7 mouse cellular contexts compared by ENCODE assay signal in genomic region chr15:81872262-81873136, GRCm38 (mm10). TPM values are rescaled to one million over a fixed set of nuclear protein-coding genes. Genes with fewer than 3 reads are reported as not detected.
A peak's percentile ranks its signal among the peaks of the same experiment; 100 is the strongest.
DNase-seq lines count a peak whose midpoint lies in the region; ATAC-seq lines count a peak whose summit lies in the region.

TSS of gene Aco2 (plus strand) at chr15:81872309.

- no peaks in the 10 kb centered on the region for H3K27me3 ChIP-seq in intestine, embryonic 15.5 days (replicated peaks)
- no peaks in the 10 kb centered on the region for H3K27me3 ChIP-seq in midbrain, embryonic 10.5 days (ENCODE audit: low read depth, poor library complexity, severe bottlenecking)

- peaks cover 4% of the 10 kb centered on the region; the same call in 1 of the 2 replicates for H3K4me1 ChIP-seq in intestine, embryonic 15.5 days (replicated peaks)
- peaks cover 27% of the 10 kb centered on the region for H3K4me1 ChIP-seq in midbrain, embryonic 10.5 days

- H3K4me3 ChIP-seq in intestine, embryonic 15.5 days (replicated peaks) = peak within 1 kb of the TSS; percentile 89
- H3K4me3 ChIP-seq in midbrain, embryonic 10.5 days = peak within 1 kb of the TSS; percentile 99

- H3K36me3 ChIP-seq in intestine, embryonic 15.5 days = peaks cover 25% of the 10 kb centered on the region
- H3K36me3 ChIP-seq in midbrain, embryonic 10.5 days = peaks cover 37% of the 10 kb centered on the region

- intact Hi-C loops in left cerebral cortex, postnatal 25 days (cut with DNase I) = loop anchor here (5.0 kb wide), 1 partner anchor 35 kb away; no protein-coding TSS in a partner anchor

- H3K4me2 ChIP-seq in intestine, embryonic 15.5 days (replicated peaks) = peak within 1 kb of the TSS; percentile 75

- WGBS in intestine, embryonic 15.5 days = under 1% methylated on average over 53 of the region's 53 CpGs
- under 1% methylated on average over 53 of the region's 53 CpGs for WGBS in midbrain, embryonic 10.5 days

- peak; percentile 98 to 99 for DNase-seq in adrenal gland, adult 18-20 months (ENCODE audit: low spot score in 2 of 2)
- DNase-seq in embryo, embryonic 11 days = peak; percentile 99
- peak; percentile 98 for DNase-seq in gastrocnemius, postnatal 25 days
- DNase-seq in left cerebral cortex, postnatal 25 days (ENCODE audit: low spot score in 2 of 2) = peak; percentile 100
- peak; percentile 96 for DNase-seq in midbrain, embryonic 10.5 days (ENCODE audit: low spot score)
- peak; percentile 98 for DNase-seq in right cerebral cortex, postnatal 4 days

- peak within 1 kb of the TSS; percentile 90 for H3K9ac ChIP-seq in intestine, embryonic 15.5 days

- peak within 1 kb of the TSS; percentile 98 for H3K27ac ChIP-seq in intestine, embryonic 15.5 days
- H3K27ac ChIP-seq in midbrain, embryonic 10.5 days (replicated peaks) = peak within 1 kb of the TSS; percentile 97

- no peaks in the 10 kb centered on the region for H3K9me3 ChIP-seq in intestine, embryonic 15.5 days
- no peaks in the 10 kb centered on the region for H3K9me3 ChIP-seq in midbrain, embryonic 10.5 days (replicated peaks)

- peak; percentile 93 for ATAC-seq in intestine, embryonic 15.5 days

RNA-seq across cellular contexts. Expression of gene Aco2, which starts in this region (rescaled TPM):
- total RNA-seq in adrenal gland, adult 18-20 months (2021) = 1,000 to 10,000 TPM in 1 of 2 experiments, 100 to 1,000 TPM in 1; 791 to 1,455 TPM
- total RNA-seq in gastrocnemius, postnatal 25 days (2021) = 1,000 to 10,000 TPM; 1,158 to 1,247 TPM
- 227 and 239 TPM in 2 replicates for polyA plus RNA-seq in intestine, embryonic 15.5 days (2015; fragmentation: Nextera tagmentation; extraction: Ambion mirVana)
- total RNA-seq in left cerebral cortex, postnatal 25 days (2021) = 100 to 1,000 TPM; 423 to 442 TPM
- 152 and 163 TPM in 2 replicates for polyA plus RNA-seq in midbrain, embryonic 10.5 days (2016; fragmentation: Nextera tagmentation; extraction: Ambion mirVana)

Comparison
In these comparisons a context has a peak if more than half of its experiments do, and no peak if none do; other contexts are left out.
1. Peak in every context shown above with its lines: DNase-seq, ATAC-seq, H3K4me3 ChIP-seq and H3K27ac ChIP-seq.